Mouse (Mus musculus): ENCODE measurements around the gene Cybrd1. TPM values are rescaled to one million over a fixed set of nuclear protein-coding genes. Genes with fewer than 3 reads are reported as not detected.

Cybrd1 gene
- polyA plus RNA-seq (2012; rRNA removed) = 7.4 and 8.3 TPM in 2 replicates

- WGBS = 3% methylated on average over 60 of the region's 60 CpGs
- peak; percentile 26 for DNase-seq
- Histone ChIP-seq H3K4me1 (ENCODE audit: control insufficient read depth, insufficient read depth, low read length) (peaks cover 4% of the 10 kb centered on the region), H3K4me3 (replicated peaks; ENCODE audit: extremely low read depth, low read depth, low read length) (peak within 1 kb of the TSS; percentile 64)
- TF ChIP-seq CTCF (IDR thresholded peaks at IDR 0.05; ENCODE audit: insufficient read depth, low read length) (no peak), POLR2A (IDR thresholded peaks at IDR 0.05; ENCODE audit: borderline replicate concordance, extremely low read depth, low read depth, low read length) (no peak)
Observed at GRCm38 (mm10) chr2:71117797-71118708, at the start of gene Cybrd1. TSS of gene Cybrd1 (plus strand) at chr2:71117923.

- 95% methylated on average over 4 of the region's 4 CpGs for WGBS
- no peak for DNase-seq
- no peaks in the 10 kb centered on the region for H3K4me1 ChIP-seq (ENCODE audit: control insufficient read depth, insufficient read depth, low read length)
Observed at GRCm38 (mm10) chr2:71071601-71072000, 46.1 kb upstream of the Cybrd1 start.

GRCm38 (mm10) chr2:71073330-71073729 lies 44.4 kb upstream of the Cybrd1 start:
- H3K4me1 ChIP-seq (ENCODE audit: control insufficient read depth, insufficient read depth, low read length) = no peaks in the 10 kb centered on the region
- no peak overlapping the region for H3K4me3 ChIP-seq (replicated peaks; ENCODE audit: extremely low read depth, low read depth, low read length)
- WGBS = 90% methylated on average over 3 of the region's 3 CpGs
- TF ChIP-seq POLR2A (IDR thresholded peaks at IDR 0.05; ENCODE audit: borderline replicate concordance, extremely low read depth, low read depth, low read length) (no peak), CTCF (IDR thresholded peaks at IDR 0.05; ENCODE audit: insufficient read depth, low read length) (no peak)
- no peak for DNase-seq

More at GRCm38 (mm10) chr2:71071601-71072000, 46.1 kb upstream of the Cybrd1 start:
- no peak overlapping the region for H3K4me3 ChIP-seq (replicated peaks; ENCODE audit: extremely low read depth, low read depth, low read length)
- TF ChIP-seq POLR2A (IDR thresholded peaks at IDR 0.05; ENCODE audit: borderline replicate concordance, extremely low read depth, low read depth, low read length) = no peak
- TF ChIP-seq CTCF (IDR thresholded peaks at IDR 0.05; ENCODE audit: insufficient read depth, low read length) = no peak

- 74% methylated on average over 3 of the region's 3 CpGs for WGBS
- DNase-seq = no peak
- Histone ChIP-seq H3K4me1 (ENCODE audit: control insufficient read depth, insufficient read depth, low read length) (no peaks in the 10 kb centered on the region), H3K4me3 (replicated peaks; ENCODE audit: extremely low read depth, low read depth, low read length) (no peak overlapping the region)
- no peak for TF ChIP-seq CTCF (IDR thresholded peaks at IDR 0.05; ENCODE audit: insufficient read depth, low read length)
- TF ChIP-seq POLR2A (IDR thresholded peaks at IDR 0.05; ENCODE audit: borderline replicate concordance, extremely low read depth, low read depth, low read length) = no peak
Observed at GRCm38 (mm10) chr2:71073828-71074227, 43.9 kb upstream of the Cybrd1 start.

GRCm38 (mm10) chr2:71082416-71082815 lies 35.3 kb upstream of the Cybrd1 start:
- WGBS = 83% methylated on average over 7 of the region's 7 CpGs
- H3K4me3 ChIP-seq (replicated peaks; ENCODE audit: extremely low read depth, low read depth, low read length) = no peak overlapping the region
- no peak for DNase-seq
- no peaks in the 10 kb centered on the region; the same call in 1 of the 2 replicates for H3K4me1 ChIP-seq (ENCODE audit: control insufficient read depth, insufficient read depth, low read length)
- TF ChIP-seq POLR2A (IDR thresholded peaks at IDR 0.05; ENCODE audit: borderline replicate concordance, extremely low read depth, low read depth, low read length) (no peak), CTCF (IDR thresholded peaks at IDR 0.05; ENCODE audit: insufficient read depth, low read length) (no peak)

- TF ChIP-seq CTCF (IDR thresholded peaks at IDR 0.05; ENCODE audit: insufficient read depth, low read length) (no peak), POLR2A (IDR thresholded peaks at IDR 0.05; ENCODE audit: borderline replicate concordance, extremely low read depth, low read depth, low read length) (no peak)
- no peak for DNase-seq
- Histone ChIP-seq H3K4me1 (ENCODE audit: control insufficient read depth, insufficient read depth, low read length) (no peaks in the 10 kb centered on the region; the same call in 1 of the 2 replicates), H3K4me3 (replicated peaks; ENCODE audit: extremely low read depth, low read depth, low read length) (no peak overlapping the region)
- WGBS = 91% methylated on average over 6 of the region's 6 CpGs
Observed at GRCm38 (mm10) chr2:71083454-71084193, 34.1 kb upstream of the Cybrd1 start.

- Histone ChIP-seq H3K4me3 (replicated peaks; ENCODE audit: extremely low read depth, low read depth, low read length) (no peak overlapping the region), H3K4me1 (ENCODE audit: control insufficient read depth, insufficient read depth, low read length) (no peaks in the 10 kb centered on the region; the same call in 1 of the 2 replicates)
- no peak for TF ChIP-seq CTCF (IDR thresholded peaks at IDR 0.05; ENCODE audit: insufficient read depth, low read length)
- WGBS = 55% methylated on average over 3 of the region's 3 CpGs
- no peak for DNase-seq
Observed at GRCm38 (mm10) chr2:71089766-71090165, 28.0 kb upstream of the Cybrd1 start.

GRCm38 (mm10) chr2:71090660-71091445 lies 26.9 kb upstream of the Cybrd1 start:
- H3K4me3 ChIP-seq (replicated peaks; ENCODE audit: extremely low read depth, low read depth, low read length) = no peak overlapping the region
- WGBS = 76% methylated on average over 4 of the region's 4 CpGs
- H3K4me1 ChIP-seq (ENCODE audit: control insufficient read depth, insufficient read depth, low read length) = no peaks in the 10 kb centered on the region; the same call in 1 of the 2 replicates
- DNase-seq = no peak
- TF ChIP-seq CTCF (IDR thresholded peaks at IDR 0.05; ENCODE audit: insufficient read depth, low read length) (peak; percentile 17; the same call in 1 of the 2 replicates), POLR2A (IDR thresholded peaks at IDR 0.05; ENCODE audit: borderline replicate concordance, extremely low read depth, low read depth, low read length) (no peak)

- Histone ChIP-seq H3K4me1 (ENCODE audit: control insufficient read depth, insufficient read depth, low read length) (no peaks in the 10 kb centered on the region), H3K4me3 (replicated peaks; ENCODE audit: extremely low read depth, low read depth, low read length) (no peak overlapping the region)
- TF ChIP-seq POLR2A (IDR thresholded peaks at IDR 0.05; ENCODE audit: borderline replicate concordance, extremely low read depth, low read depth, low read length) (no peak), CTCF (IDR thresholded peaks at IDR 0.05; ENCODE audit: insufficient read depth, low read length) (no peak)
- DNase-seq = no peak
- WGBS = 47% methylated on average over 7 of the region's 7 CpGs
Observed at GRCm38 (mm10) chr2:71096170-71096569, 21.6 kb upstream of the Cybrd1 start.
